Mouse (Mus musculus): ENCODE measurements at regions not wholly inside any gene's neighbourhood (a gene's known extent, or its start where the extent isn't known, plus 50 kb on each side); places are given as distances from the start of the nearest gene placed in this dataset.

- in situ Hi-C loops (cut with MboI, MseI), result loop anchor here (10.0 kb wide), 1 partner anchor 1159 kb away; no protein-coding TSS in a partner anchor
These were observed 238.6 kb downstream of the Nedd1 start for GRCm38 (mm10) chr10:92483592-92483991.

GRCm38 (mm10) chr10:92473282-92473681 is 248.9 kb downstream of the Nedd1 start:
- in situ Hi-C loops (cut with MboI, MseI), result no loop called here

GRCm38 (mm10) chr10:92471111-92471510 is 251.1 kb downstream of the Nedd1 start:
- in situ Hi-C loops (cut with MboI, MseI), result no loop called here

DNA sequence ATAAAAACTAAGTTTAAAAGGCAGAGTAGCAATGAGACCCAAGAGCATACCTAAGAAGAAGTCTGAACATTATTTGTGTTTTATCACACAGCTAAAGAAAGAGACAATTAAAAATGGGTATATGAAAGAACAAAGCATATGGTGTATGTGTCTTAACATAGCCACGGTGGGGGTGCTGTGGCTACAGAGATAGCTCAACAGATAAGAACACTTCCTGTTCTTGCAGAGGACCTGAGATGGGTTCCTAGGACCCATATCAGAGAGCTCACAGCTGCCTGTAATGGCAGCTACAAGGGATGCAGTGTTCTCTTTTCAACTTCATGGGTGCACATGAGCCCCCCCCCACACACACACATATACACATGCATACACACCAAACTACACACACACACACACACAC is 267.0 kb downstream of the Nedd1 start:
- in situ Hi-C loops (cut with MboI, MseI), result no loop called here

DNA sequence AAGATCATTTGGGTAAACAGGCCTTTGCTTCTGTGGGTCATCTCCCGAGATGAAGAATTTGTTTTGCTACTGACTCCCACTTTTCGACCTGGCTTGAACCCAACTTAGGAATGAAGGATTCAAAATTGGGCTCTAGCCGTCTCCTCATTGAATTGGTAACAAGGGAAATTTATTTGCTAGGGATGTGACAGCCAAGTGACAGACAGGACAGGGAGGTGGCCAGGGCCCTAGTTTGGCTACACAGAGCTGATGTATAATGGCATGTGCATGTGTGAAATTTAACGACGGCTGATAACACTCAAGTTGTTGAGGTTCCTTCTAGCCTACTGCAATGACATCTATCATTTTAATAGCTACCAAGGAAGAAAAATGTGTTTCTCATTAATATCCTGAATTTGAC is 268.7 kb downstream of the Nedd1 start:
- in situ Hi-C loops (cut with MboI, MseI), result loop anchor here (5.0 kb wide), 1 partner anchor 66 kb away; no protein-coding TSS in a partner anchor

DNA sequence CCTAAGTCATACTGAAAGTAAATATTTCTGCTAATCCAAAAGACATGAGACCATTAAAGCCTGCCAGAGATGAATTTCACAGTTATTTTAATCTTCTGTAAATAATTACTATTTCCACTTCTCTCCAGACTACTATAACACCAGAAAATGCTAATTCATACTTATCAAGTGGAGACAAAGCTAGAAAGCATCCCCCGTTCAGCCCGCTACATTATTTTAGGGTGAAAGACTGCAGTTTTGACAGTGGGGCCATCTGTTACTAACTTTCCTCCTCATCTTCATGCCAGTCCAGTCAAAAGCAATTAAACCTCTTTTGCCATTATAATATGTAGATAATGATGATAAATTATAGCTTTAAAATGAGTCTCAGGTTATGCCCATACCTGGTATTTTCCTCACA is 276.3 kb downstream of the Nedd1 start:
- in situ Hi-C loops (cut with MboI, MseI), result no loop called here

GRCm38 (mm10) chr10:92438621-92439394 is 283.4 kb downstream of the Nedd1 start:
- in situ Hi-C loops (cut with MboI, MseI), result no loop called here

DNA sequence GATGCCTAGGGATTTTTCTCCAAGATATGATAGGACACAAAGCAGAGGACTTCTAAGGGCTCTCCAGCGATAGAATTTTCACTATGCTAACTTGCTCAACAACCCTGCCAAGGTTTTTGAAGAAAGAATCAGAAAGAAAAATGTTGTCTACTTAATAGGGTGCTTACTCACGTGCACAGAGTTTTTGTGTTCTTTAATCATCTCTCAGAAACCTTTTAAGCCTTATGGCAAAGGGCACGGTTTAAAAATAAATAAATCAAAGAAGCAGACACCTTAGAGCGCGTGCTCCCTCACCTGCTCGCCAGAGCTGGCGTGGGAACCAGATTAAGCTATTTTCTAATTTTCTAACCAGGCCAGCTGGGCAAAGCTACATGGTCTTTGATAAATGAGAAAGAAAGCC is 293.0 kb downstream of the Nedd1 start:
- in situ Hi-C loops (cut with MboI, MseI), result no loop called here

DNA sequence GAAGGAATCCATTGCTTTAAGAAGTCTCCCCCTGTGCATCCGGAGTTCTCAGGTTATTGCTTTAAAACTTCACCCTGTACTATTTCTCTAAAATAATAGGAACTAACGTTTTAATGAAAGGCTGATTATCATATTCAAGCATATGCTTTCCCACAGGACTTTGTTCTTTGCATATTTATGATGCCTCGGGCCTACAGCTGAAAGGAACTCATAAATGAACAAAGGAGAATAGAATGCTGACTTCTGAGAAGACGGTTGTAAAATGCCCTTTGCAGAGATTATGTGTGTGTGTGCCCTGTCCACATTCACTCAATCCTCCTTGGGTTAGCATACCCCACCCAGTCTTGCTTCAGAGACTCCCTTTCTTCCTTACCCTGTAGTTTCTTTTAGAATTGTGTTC is 294.2 kb downstream of the Nedd1 start:
- in situ Hi-C loops (cut with MboI, MseI), result no loop called here

DNA sequence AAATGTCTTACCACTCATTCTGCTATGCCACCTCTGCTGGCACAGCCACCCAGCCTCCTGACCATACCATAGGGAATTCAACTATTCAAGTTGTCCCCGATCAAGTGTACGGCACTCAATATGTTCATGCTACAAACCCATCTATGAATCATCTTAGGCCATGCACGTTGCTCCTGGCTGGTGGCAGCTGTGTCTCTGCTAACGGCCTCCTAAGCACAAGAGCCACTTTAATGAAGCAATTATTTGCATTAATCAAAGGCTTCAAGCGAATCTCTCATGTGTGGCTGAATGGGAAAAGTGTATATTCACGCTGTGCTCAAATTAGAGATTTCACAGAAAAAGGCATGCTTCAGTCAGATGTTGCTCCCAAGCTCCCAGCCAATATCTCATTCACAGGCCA is 295.8 kb downstream of the Nedd1 start:
- in situ Hi-C loops (cut with MboI, MseI), result no loop called here

- in situ Hi-C loops (cut with MboI, MseI), result no loop called here
These were observed 309.5 kb downstream of the Nedd1 start for GRCm38 (mm10) chr10:92412737-92413136.

- in situ Hi-C loops (cut with MboI, MseI), result no loop called here
These were observed 311.4 kb downstream of the Nedd1 start for GRCm38 (mm10) chr10:92410813-92411325.

GRCm38 (mm10) chr10:92404697-92405293 is 317.4 kb downstream of the Nedd1 start:
- in situ Hi-C loops (cut with MboI, MseI), result no loop called here

GRCm38 (mm10) chr10:92400587-92401090 is 321.6 kb downstream of the Nedd1 start:
- in situ Hi-C loops (cut with MboI, MseI), result no loop called here

- in situ Hi-C loops (cut with MboI, MseI), result loop anchor here (5.0 kb wide), 1 partner anchor 63 kb away; no protein-coding TSS in a partner anchor
These were observed 333.0 kb downstream of the Nedd1 start for GRCm38 (mm10) chr10:92389176-92389732.

- in situ Hi-C loops (cut with MboI, MseI), result no loop called here
These were observed 355.1 kb downstream of the Nedd1 start for GRCm38 (mm10) chr10:92367126-92367525.

GRCm38 (mm10) chr10:92356738-92357137 is 365.5 kb downstream of the Nedd1 start:
- in situ Hi-C loops (cut with MboI, MseI), result no loop called here

DNA sequence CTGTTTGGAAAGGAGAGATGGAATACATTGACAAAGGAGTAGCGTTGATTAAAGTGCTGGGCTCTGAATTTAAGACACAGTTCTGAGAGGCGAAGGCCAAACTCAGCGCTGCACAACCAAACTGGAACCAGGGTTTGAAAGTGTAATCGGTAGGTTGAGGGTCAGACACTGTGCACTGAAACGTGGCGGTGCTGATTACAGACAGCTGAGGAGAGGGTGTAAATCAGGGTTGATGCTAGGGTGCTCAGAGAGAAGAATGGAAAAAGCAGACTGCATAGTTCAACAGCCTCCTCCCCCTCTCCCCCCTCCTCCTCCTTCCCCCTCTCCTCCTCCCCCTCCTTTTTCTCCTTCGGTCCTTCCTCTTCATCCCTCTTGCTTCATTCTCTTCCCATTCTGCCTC is 373.2 kb downstream of the Nedd1 start:
- in situ Hi-C loops (cut with MboI, MseI), result no loop called here

DNA sequence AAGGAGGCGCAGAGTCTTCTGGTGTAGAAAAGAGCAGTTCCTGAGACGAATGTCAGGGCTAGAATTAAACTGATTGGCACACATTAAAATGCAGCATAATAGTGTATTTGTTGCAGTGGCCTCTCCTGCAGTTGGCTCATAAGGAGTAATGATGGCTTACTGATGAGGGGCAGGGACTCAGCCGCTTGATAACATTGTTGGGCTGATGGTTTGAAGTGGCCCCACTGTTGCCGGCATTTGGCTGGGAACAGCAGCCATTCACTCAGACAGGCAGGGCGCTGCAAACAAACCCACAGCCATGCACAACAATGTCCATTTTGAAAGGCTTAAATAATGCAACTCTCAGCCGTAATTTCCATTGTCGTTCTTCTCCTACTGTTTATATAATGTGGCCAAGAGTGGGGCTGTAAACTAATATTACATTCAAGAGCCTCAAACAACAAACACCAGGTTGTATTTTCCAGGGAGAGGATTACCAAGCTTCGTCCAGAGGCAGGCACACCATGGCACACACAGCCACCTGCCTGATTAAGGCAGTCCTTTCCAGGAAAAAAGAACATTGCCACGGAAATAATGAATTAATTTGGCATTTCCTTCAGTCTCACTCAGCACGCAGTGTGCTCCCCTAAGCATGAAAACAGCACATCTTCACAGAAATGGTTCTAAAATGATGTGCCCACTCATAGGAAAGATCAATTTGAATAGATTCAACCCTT is 374.1 kb downstream of the Nedd1 start:
- in situ Hi-C loops (cut with MboI, MseI), result no loop called here

- in situ Hi-C loops (cut with MboI, MseI), result no loop called here
These were observed 382.5 kb downstream of the Nedd1 start for GRCm38 (mm10) chr10:92339671-92340070.

- in situ Hi-C loops (cut with MboI, MseI), result no loop called here
These were observed 385.3 kb downstream of the Nedd1 start for GRCm38 (mm10) chr10:92336949-92337348.

GRCm38 (mm10) chr10:92336138-92336537 is 386.1 kb downstream of the Nedd1 start:
- in situ Hi-C loops (cut with MboI, MseI), result no loop called here
